Mouse (Mus musculus) spleen, adult 2 months (tissue): ENCODE measurements around the gene Ston2. TPM values are rescaled to one million over a fixed set of nuclear protein-coding genes. Genes with fewer than 3 reads are reported as not detected.
"Not testable (repeated sequence)": the region's sequence is repeated elsewhere in the genome, so short reads cannot be mapped to it uniquely, and the experiment has no call there.

Source experiments
- DNase-seq, 2 experiments: peaks; one replicate each; pipeline versions ENCODE4 v3.0.0 to v3.0.0-alpha.2; 2012 to 2021; ENCODE audit warnings: low spot score in 2 of 2, low read depth in 1 of 2
- H3K27ac ChIP-seq: fragments of 200-500 bp; 2 replicates; pipeline ENCODE4 v1.5.1; 2012; ENCODE audit warnings: low read length, inconsistent platforms; ENCODE audit not compliant: insufficient read depth
- H3K27me3 ChIP-seq: fragments of 200-500 bp; 2 replicates; pipeline ENCODE4 v1.6.1; 2012; ENCODE audit warnings: mild to moderate bottlenecking, moderate library complexity, low read length, inconsistent platforms; ENCODE audit not compliant: control insufficient read depth, insufficient read depth
- H3K36me3 ChIP-seq: fragments of 200-500 bp; 2 replicates; pipeline ENCODE4 v1.6.1; 2012; ENCODE audit warnings: mild to moderate bottlenecking, low read length, inconsistent platforms; ENCODE audit not compliant: control insufficient read depth, insufficient read depth
- H3K4me1 ChIP-seq: fragments of 200-500 bp; 2 replicates; pipeline ENCODE4 v1.6.1; 2011; ENCODE audit warnings: inconsistent platforms; ENCODE audit not compliant: control insufficient read depth, insufficient read depth, insufficient read length
- H3K4me3 ChIP-seq: fragments of 200-500 bp; 2 replicates; pipeline ENCODE4 v1.5.1; 2011; ENCODE audit warnings: mild to moderate bottlenecking, inconsistent platforms; ENCODE audit not compliant: insufficient read depth, insufficient read length; ENCODE audit errors: extremely low read depth
- CTCF ChIP-seq: fragments of 200-500 bp; IDR thresholded peaks from 2 replicates; pipeline ENCODE4 v1.5.1; 2011; ENCODE audit warnings: mild to moderate bottlenecking, inconsistent platforms; ENCODE audit not compliant: insufficient read depth, insufficient read length, insufficient replicate concordance; ENCODE audit errors: extremely low read depth
- POLR2A ChIP-seq: fragments of 200-500 bp; IDR thresholded peaks from 2 replicates; pipeline ENCODE4 v1.6.1; 2011; ENCODE audit warnings: low read depth, low read length, inconsistent platforms
- whole genome bisulfite sequencing: fragments of 180-500 bp; shearing (Covaris S2); methylation state at CpG from one replicate; pipeline ENCODE4 v1.1.7; 2018; 5-methylcytosine and 5-hydroxymethylcytosine counted together
- polyA plus RNA-seq: library from polyadenylated mRNA; depleted of rRNA; stranded (reverse); fragments of >200 nt; gene quantifications from 2 replicates; pipeline ENCODE4 v1.2.3, GENCODE M21; 2012

The Ston2 gene
- polyA plus RNA-seq, 1 experiment = 8.1 TPM

DNA sequence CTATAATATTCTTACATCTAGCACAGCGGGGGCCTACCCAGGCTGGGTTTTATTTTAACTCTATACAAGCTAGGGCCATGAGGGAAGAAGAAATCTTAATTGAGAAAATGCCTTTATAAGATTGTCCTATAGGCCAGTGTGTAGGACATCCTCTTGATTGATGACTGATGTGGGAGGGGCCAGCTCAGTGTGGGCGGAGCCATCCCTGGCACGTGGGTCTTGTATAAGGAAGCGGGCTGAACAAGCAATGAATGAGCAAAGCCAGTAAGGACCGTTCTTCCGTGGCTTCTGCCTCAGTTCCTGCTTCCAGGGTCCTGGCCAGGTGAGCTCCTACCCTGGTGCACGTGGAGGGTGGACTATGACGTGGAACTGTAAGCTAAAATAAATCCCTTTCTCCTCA, 5.1 kb upstream of the Ston2 start:
- H3K4me1 ChIP-seq = no peaks in the 10 kb centered on the region
- no peaks in the 10 kb centered on the region for H3K27me3 ChIP-seq
- H3K4me3 ChIP-seq = no peak overlapping the region
- 84% methylated on average over 8 of the region's 8 CpGs for WGBS
- TF ChIP-seq CTCF (no peak), POLR2A (no peak)
- no peak for DNase-seq
- H3K27ac ChIP-seq = no peak overlapping the region
- H3K36me3 ChIP-seq = no peaks in the 10 kb centered on the region

DNA sequence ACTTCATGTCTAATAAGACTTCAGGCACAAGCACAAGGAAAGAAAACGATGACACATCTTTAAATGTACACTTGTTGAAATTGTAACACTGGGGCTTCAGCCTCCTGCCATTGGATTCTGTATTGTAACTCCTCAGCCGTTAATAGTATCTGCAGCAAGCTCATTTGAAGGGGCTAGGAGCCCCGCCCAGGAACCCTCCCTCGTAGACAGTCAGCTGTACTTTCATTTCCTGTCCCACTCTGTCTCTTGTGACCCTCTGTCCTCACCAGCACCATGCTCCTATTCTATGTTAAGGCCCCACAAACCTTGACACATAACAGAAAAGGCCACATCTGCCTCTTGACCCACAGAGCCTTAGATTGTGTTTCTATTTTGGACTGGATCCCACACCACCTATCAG, 3.6 kb upstream of the Ston2 start:
- Histone ChIP-seq H3K4me3 (no peak overlapping the region), H3K27ac (no peak overlapping the region), H3K36me3 (no peaks in the 10 kb centered on the region), H3K4me1 (no peaks in the 10 kb centered on the region), H3K27me3 (no peaks in the 10 kb centered on the region)
- WGBS = 51% methylated on average over 4 of the region's 4 CpGs
- TF ChIP-seq CTCF = no peak
- no peak for TF ChIP-seq POLR2A
- no peak for DNase-seq

DNA sequence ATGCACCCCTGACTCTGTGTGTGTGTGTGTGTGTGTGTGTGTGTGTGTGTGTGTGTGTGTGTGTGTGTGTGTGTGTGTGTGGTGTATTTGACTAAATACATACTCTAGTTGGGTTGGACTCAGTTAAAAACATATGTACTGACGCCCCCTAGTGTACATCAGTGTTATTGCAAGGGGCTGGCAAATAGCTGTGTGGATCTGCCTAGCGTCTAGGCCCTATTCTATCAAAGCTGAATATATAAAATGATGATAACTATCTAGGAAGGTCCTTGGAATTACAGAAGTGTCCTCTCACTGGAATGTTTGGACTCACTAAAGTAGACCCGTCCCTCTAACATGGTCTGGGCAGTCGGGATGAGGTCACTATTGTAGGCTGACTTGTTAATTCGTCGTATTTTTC, 1.6 kb upstream of the Ston2 start:
- Histone ChIP-seq H3K27ac (no peak overlapping the region), H3K27me3 (no peaks in the 10 kb centered on the region), H3K36me3 (no peaks in the 10 kb centered on the region), H3K4me1 (no peaks in the 10 kb centered on the region), H3K4me3 (no peak overlapping the region)
- no peak for TF ChIP-seq POLR2A
- peak; percentile 30; the same call in 1 of the 2 replicates for TF ChIP-seq CTCF
- WGBS = 60% methylated on average over 6 of the region's 6 CpGs
- DNase-seq = peak in 1 of 2 experiments; percentile 53

DNA sequence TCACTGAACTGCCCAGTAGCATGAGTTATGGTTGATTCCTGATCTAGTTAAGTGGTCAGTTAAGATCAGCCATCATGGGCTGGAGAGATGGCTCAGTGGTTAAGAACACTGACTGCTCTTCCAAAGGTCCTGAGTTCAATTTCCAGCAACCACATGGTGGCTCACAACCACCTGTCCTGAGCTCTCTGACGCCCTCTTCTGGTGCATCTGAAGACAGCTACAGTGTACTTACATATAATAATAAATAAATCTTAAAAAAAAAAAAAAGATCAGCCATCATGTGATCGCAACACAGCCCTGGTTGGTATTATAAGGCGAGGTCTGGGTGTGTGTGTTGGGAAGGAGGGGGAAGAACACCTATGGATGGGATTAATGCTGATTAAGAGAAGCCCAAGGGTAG, 259 bp upstream of the Ston2 start:
- not testable (repeated sequence) for DNase-seq, H3K36me3 ChIP-seq, H3K4me1 ChIP-seq, H3K4me3 ChIP-seq, H3K27me3 ChIP-seq, H3K27ac ChIP-seq
- 61% methylated on average over 3 of the region's 3 CpGs for WGBS

DNA sequence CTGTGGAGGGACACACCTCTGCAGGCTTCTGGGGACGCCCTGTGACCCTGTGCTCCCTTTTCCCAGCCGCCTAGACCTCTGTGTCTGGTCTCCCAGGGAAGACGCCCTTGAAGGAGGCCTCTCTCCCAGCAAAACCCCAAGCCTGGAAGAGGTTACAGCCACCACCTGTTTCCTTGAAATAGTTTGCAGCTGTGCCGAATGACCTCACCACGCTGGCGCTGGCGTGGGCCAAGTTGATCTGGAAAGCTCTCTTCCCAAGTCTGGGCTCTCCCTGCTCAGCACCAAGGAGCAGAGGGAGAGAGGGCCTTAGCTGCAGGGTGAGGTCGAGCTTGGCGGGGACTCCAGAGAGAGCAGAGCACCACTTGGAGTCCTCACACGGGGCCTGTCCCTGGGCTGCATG, 1.8 kb downstream of the Ston2 start:
- WGBS = 57% methylated on average over 10 of the region's 10 CpGs
- Histone ChIP-seq H3K4me3 (no peak overlapping the region), H3K4me1 (no peaks in the 10 kb centered on the region), H3K36me3 (no peaks in the 10 kb centered on the region), H3K27me3 (no peaks in the 10 kb centered on the region), H3K27ac (no peak overlapping the region)
- TF ChIP-seq CTCF = no peak
- no peak for TF ChIP-seq POLR2A
- no peak for DNase-seq

DNA sequence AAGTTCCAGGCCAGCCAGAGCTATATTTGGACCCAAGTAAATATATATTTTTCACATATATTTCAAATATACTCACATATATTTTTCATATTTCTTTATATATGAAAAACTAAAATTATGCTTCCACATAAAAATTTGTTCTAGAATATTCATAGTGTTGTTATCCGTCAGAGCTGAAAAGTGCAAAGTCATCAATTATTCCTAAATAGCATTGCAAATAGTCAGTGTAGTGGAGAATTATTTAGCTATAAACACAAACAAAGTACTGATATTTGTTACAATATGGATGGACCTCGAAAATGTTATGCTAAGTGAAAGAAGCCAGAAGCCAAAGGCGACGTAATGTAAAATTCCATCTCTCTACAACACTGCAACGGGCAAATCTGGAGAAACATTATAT, 6.8 kb downstream of the Ston2 start:
- Histone ChIP-seq H3K4me1 (peaks cover 8% of the 10 kb centered on the region), H3K27ac (no peak overlapping the region), H3K4me3 (no peak overlapping the region), H3K36me3 (no peaks in the 10 kb centered on the region), H3K27me3 (peaks cover 14% of the 10 kb centered on the region)
- DNase-seq = no peak
- TF ChIP-seq POLR2A = no peak
- TF ChIP-seq CTCF = no peak
- 93% methylated on average over 5 of the region's 5 CpGs for WGBS

DNA sequence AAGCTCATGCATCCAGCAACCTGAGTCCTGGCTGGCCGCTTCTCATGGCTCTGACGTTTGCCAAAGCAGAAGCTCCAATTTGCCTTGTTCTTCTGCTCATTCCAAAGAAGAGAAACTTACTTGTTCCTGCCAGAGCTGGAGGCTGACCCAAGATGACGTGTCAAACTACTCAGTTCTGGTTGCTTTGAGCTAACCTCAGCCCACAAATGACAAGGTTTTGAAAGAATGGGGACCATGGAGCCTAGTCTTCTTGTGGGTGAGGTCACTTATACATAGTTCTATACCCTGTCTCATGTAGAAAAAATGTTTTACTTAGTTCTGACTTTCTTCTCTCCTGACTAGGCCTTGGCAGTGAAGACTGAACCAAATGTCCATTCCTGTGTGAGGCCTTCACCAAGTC, 7.7 kb downstream of the Ston2 start:
- peaks cover 8% of the 10 kb centered on the region for H3K4me1 ChIP-seq
- WGBS = 89% methylated on average over 3 of the region's 3 CpGs
- TF ChIP-seq POLR2A (no peak), CTCF (no peak)
- no peak overlapping the region for H3K4me3 ChIP-seq
- H3K36me3 ChIP-seq = no peaks in the 10 kb centered on the region
- H3K27ac ChIP-seq = no peak overlapping the region
- H3K27me3 ChIP-seq = peaks cover 14% of the 10 kb centered on the region
- no peak for DNase-seq

DNA sequence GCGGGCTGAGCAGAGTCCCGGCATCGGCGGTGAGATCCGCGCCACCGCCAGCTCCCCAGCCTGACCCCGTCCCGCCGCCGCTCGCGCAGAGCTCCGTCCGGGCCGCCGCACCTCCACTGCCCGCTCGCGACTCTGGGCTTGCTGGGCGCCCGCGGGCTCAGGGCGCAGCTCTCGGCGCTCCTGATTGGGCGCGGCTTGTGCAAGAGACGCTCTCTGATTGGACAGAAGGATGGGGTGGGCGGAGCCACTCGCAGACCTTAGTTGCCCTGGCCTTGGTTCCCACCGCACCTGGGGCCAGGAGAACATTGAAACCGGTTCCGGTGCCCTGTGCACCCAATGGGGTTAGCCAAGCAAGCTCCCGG, 9.2 kb downstream of the Ston2 start:
- WGBS = 3% methylated on average over 35 of the region's 35 CpGs
- peak in 1 of 2 experiments; percentile 54 for DNase-seq
- Histone ChIP-seq H3K27me3 (peaks cover 14% of the 10 kb centered on the region), H3K4me1 (peaks cover 8% of the 10 kb centered on the region), H3K36me3 (no peaks in the 10 kb centered on the region), H3K27ac (0 out of 2 replicates have a peak overlapping the region, but pooled peaks have one; percentile 4), H3K4me3 (peak overlapping the region; percentile 61)
- no peak for TF ChIP-seq CTCF
